Mouse (Mus musculus) pancreas, adult 10 weeks (tissue): ENCODE measurements around the gene Selenbp2. TPM values are rescaled to one million over a fixed set of nuclear protein-coding genes. Genes with fewer than 3 reads are reported as not detected.

Experiments
- polyA plus RNA-seq: library from polyadenylated mRNA; stranded (reverse); fragments of 350-450 nt; fragmentation: Illumina TruSeq; extraction: RNeasy Lipid Tissue Mini Kit (QIAGEN cat#74804); gene quantifications from one replicate; pipeline ENCODE4 v1.2.3, GENCODE M21; 2015; ENCODE audit warnings: low read depth, low replicate concordance; ENCODE audit not compliant: insufficient read depth

Gene Selenbp2
- polyA plus RNA-seq = 0.61 TPM

DNA sequence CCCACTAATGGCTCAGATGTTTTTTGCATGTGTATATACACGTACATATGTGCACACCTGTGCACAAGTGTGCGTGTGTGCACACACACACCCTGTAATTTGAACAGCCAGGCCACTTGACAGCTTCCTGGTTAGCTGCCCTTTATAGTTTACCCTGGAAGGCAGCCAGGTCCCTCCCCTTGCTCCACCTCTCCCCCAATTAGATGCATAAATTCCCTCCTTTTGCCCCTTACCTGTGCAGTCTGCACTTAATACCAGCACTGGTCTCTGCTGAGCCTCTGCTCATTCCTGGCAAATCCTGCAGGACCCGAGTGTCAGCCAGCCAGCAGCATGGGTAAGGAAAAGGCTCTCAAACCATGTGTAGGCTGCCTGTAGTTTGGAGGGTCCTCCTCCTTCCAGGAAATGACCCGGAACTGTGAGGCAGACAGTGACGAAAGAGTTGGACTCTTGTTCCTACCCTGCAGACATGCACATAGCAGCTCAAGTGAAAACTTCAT lies at the start of gene Selenbp2:
Selenbp2 (plus strand) TSS at position 228 of the 497 bp plus-strand sequence.

GRCm38 (mm10) chr3:94658740-94659095 lies 34.6 kb upstream of the Selenbp2 start, which contains the start of gene Tuft1:
Gene Tuft1, minus strand, starts transcription at chr3:94658872.

Other genes starting within 250 kb of the Selenbp2 start
- gene Oaz3, start 249.6 kb upstream of the Selenbp2 start, polyA plus RNA-seq = not detected
- 16.1 TPM for gene Celf3, start 215.3 kb upstream of the Selenbp2 start, polyA plus RNA-seq
- not detected for gene Riiad1, start 213.2 kb upstream of the Selenbp2 start, polyA plus RNA-seq
- gene Snx27, start 110.8 kb upstream of the Selenbp2 start, polyA plus RNA-seq = 4.2 TPM
- not detected for gene Gm10972, start 50.4 kb upstream of the Selenbp2 start, polyA plus RNA-seq
- 3.9 TPM for gene Tuft1, start 34.7 kb upstream of the Selenbp2 start, polyA plus RNA-seq
- 9.0 TPM for gene Cgn, start 92.9 kb downstream of the Selenbp2 start, polyA plus RNA-seq
- 6.3 TPM for gene Pogz, start 144.0 kb downstream of the Selenbp2 start, polyA plus RNA-seq
- gene Psmb4, start 193.4 kb downstream of the Selenbp2 start, polyA plus RNA-seq = 53.6 TPM
- gene Selenbp1, start 239.5 kb downstream of the Selenbp2 start, polyA plus RNA-seq = 25.2 TPM